Mouse (Mus musculus): Measurements from ENCODE around the gene Btbd35f15. TPM values are rescaled to one million over a fixed set of nuclear protein-coding genes. Genes with fewer than 3 reads are reported as not detected.
"Not testable (repeated sequence)": the region's sequence is repeated elsewhere in the genome, so short reads cannot be mapped to it uniquely, and the experiment has no call there.

Btbd35f15 gene
- polyA plus RNA-seq (2015; fragmentation: Nextera tagmentation; extraction: Ambion mirVana) = not detected in 2 replicates

DNA sequence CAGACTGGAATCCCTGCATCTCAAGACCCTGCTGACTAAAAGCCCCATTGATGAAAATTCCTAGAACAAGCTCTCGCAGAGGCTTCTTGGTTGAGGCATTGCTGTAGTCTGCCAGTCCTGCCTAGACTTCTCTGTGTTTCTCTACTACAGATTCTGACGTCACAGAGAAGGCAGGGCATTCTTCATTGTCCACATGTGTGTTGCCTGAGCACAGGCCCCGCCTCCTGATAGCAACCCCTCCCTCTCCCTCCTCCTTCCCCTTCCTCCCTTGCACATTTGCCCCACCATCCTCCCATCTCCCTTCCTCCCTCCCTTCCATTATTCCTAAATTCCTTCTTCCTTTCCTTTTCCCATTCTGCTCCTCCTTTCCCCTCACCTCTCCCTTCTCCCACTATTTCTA, at the start of gene Btbd35f15:
Gene Btbd35f15 (minus strand): TSS at position 101 of the 400 bp plus-strand sequence.
- not testable (repeated sequence) for H3K4me3 ChIP-seq (ENCODE audit: low read depth, low read length); H3K9me3 ChIP-seq (replicated peaks; ENCODE audit: control insufficient read depth, low read length, poor library complexity, severe bottlenecking); H3K9ac ChIP-seq (ENCODE audit: low read depth, low read length); H3K4me1 ChIP-seq (ENCODE audit: control insufficient read depth, insufficient read depth, low read length); ATAC-seq; H3K27me3 ChIP-seq (ENCODE audit: control insufficient read depth, insufficient read depth, low read depth, low read length); H3K4me2 ChIP-seq (ENCODE audit: low read length); H3K36me3 ChIP-seq (ENCODE audit: control insufficient read depth, insufficient read depth, low read length); H3K27ac ChIP-seq (ENCODE audit: low read length)
- WGBS = no CpG with 5 or more reads among the region's 3 CpGs

Other genes starting within 250 kb of the Btbd35f15 start
- gene Btbd35f13, start 79.9 kb upstream of the Btbd35f15 start, polyA plus RNA-seq (2015; fragmentation: Nextera tagmentation; extraction: Ambion mirVana) = not detected in 2 replicates
- gene Btbd35f14, start 125.0 kb upstream of the Btbd35f15 start, polyA plus RNA-seq (2015; fragmentation: Nextera tagmentation; extraction: Ambion mirVana) = not detected in 2 replicates

Data from midbrain, embryonic 16.5 days (tissue).